Mouse (Mus musculus) hindbrain, embryonic 10.5 days (tissue): ENCODE measurements around the gene Rpl35. TPM values are rescaled to one million over a fixed set of nuclear protein-coding genes. Genes with fewer than 3 reads are reported as not detected.

ENCODE experiments used
- DNase-seq: peaks from one replicate; pipeline ENCODE4 v3.0.0-alpha.2; 2017; ENCODE audit warnings: low spot score
- H3K27ac ChIP-seq: fragments of 300-500 bp; sonication (generic); 2 replicates; pipeline ENCODE4 v1.5.1; 2016; ENCODE audit warnings: mild to moderate bottlenecking, moderate library complexity
- H3K27me3 ChIP-seq: fragments of 300-500 bp; sonication (generic); 2 replicates; pipeline ENCODE4 v1.6.1; 2016; ENCODE audit warnings: mild to moderate bottlenecking; ENCODE audit not compliant: poor library complexity, insufficient read depth, severe bottlenecking
- H3K36me3 ChIP-seq: fragments of 300-500 bp; sonication (generic); 2 replicates; pipeline ENCODE4 v1.6.1; 2016; ENCODE audit warnings: mild to moderate bottlenecking, moderate library complexity
- H3K4me1 ChIP-seq: fragments of 300-500 bp; sonication (generic); replicated peaks from 2 replicates; pipeline ENCODE4 v1.6.1; 2016; ENCODE audit warnings: mild to moderate bottlenecking
- H3K4me3 ChIP-seq: fragments of 300-500 bp; sonication (generic); 2 replicates; pipeline ENCODE4 v1.5.1; 2016; ENCODE audit warnings: mild to moderate bottlenecking, moderate library complexity
- H3K9me3 ChIP-seq: fragments of 300-500 bp; sonication (generic); 2 replicates; pipeline ENCODE4 v1.6.1; 2016; ENCODE audit warnings: mild to moderate bottlenecking, moderate library complexity
- WGBS: fragments of 180-500 bp; shearing (Covaris S2); methylation state at CpG from one replicate; pipeline ENCODE4 v1.1.7; 2016; 5-methylcytosine and 5-hydroxymethylcytosine counted together
- polyA plus RNA-seq: library from polyadenylated mRNA; unstranded; fragments of >200 nt; fragmentation: Nextera tagmentation; extraction: Ambion mirVana; gene quantifications from 2 replicates; pipeline ENCODE4 v1.2.1, GENCODE M21; 2016

Rpl35 gene
- polyA plus RNA-seq, 1 experiment from 2014 or later: 1,033 TPM

DNA sequence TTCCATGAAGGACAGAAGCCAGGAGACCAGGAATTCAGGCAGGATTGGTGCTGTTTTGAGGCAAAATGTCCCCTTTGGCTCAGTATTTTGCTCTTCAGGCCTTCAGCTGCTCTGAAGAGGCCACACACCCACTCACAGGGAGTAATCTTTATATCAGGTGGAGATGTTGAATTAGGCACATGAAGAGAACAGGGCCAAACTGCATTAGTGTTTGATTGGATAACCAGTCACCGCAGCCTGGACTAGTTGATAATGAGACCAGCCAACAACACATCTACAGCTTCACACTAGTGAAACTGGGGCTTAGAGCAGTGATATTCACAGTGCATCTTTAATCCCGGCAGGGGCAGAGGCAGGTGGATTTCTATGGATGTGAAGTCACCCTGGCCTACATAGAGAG, 16.5 kb downstream of the Rpl35 start:
- peaks cover 5% of the 10 kb centered on the region for H3K9me3 ChIP-seq
- H3K27me3 ChIP-seq: no peaks in the 10 kb centered on the region
- 95% methylated on average over 2 of the region's 2 CpGs for WGBS
- H3K4me1 ChIP-seq: no peaks in the 10 kb centered on the region
- no peaks in the 10 kb centered on the region for H3K36me3 ChIP-seq
- H3K4me3 ChIP-seq: no peak overlapping the region
- H3K27ac ChIP-seq: no peak overlapping the region
- no peak for DNase-seq

DNA sequence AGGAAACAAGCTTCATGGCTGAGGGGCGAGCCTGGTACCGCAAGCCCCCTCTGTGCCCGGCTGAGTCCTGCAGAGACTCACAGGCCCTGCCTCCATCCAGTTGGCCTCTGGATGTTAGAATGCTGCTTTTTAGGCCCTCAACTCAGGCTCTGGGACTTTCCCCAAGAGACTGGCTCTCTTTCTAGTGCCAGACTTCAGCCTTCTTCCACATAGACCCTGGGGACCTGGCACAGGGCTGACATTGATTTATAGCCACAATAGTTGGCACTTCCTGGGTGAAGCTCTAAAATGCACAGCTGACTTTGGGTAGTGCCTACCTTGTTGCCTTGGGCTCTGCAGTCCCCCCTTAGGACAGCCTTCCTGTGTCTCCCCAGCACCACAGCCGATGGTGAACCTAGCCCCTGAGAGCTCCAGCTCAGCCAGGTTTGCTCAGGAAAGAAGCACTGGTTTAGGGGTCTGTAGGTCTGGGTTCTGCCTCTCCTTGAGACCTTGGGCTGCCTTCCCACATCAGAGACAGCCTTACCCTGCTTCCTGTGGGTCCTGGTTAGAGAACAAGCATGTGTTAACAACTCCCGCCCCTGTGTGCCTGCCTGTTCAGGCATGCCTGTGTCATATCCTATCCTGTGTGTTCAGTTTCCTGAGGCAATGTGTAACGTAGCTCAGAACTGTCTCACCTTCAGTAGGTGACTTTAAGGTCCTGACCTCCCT, 17.5 kb downstream of the Rpl35 start:
- 78% methylated on average over 6 of the region's 6 CpGs for WGBS
- Histone ChIP-seq H3K36me3 (no peaks in the 10 kb centered on the region), H3K4me3 (no peak overlapping the region), H3K9me3 (peaks cover 13% of the 10 kb centered on the region), H3K27ac (no peak overlapping the region), H3K4me1 (no peaks in the 10 kb centered on the region), H3K27me3 (no peaks in the 10 kb centered on the region)
- no peak for DNase-seq

DNA sequence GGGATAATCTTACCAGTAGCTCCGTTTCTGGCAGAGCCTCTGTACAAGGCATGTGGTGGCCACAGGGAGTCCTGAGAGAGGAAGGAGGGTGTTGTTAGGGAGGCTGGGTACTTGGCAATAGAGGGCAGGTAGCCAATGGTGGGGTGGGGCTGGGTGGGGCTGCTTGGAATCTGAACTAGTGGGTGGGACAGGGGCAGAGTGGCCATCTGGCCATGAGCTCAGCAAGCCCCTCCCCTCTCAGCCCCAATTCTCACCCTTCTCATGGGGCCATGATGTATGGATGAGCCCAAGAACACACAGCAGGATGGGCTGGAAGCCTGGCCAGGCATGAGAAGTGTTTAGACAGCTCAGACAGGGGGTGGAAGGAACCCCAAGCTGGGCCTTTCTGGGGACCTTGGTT, 18.1 kb downstream of the Rpl35 start:
- DNase-seq: no peak
- 78% methylated on average over 1 of the region's 1 CpGs for WGBS
- H3K27me3 ChIP-seq: no peaks in the 10 kb centered on the region

DNA sequence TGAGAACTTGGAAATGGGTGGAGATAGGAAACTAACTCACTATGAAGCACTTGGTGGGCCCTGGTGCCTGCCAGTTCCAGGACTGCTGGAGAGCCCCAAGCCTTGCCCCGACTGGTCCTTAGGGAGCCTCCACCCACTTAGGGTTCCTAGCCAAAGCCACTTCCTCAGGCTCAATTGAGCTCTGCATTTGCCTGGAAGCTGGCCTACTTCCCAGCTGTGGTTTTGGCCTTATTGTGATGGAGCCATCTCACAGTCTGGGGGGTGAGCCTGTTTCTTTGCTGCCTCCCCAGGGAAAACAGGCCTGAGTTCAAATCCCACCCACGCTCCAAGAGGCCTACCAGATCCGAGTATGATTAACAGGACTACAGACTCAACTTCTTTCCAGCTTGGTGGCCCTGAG, 18.8 kb downstream of the Rpl35 start:
- Histone ChIP-seq H3K4me1 (no peaks in the 10 kb centered on the region), H3K9me3 (peaks cover 13% of the 10 kb centered on the region), H3K27ac (no peak overlapping the region), H3K27me3 (no peaks in the 10 kb centered on the region), H3K4me3 (no peak overlapping the region), H3K36me3 (no peaks in the 10 kb centered on the region)
- no peak for DNase-seq
- WGBS: 88% methylated on average over 3 of the region's 3 CpGs

More for the DNA sequence above, 18.1 kb downstream of the Rpl35 start:
- Histone ChIP-seq H3K36me3 (no peaks in the 10 kb centered on the region), H3K4me3 (no peak overlapping the region), H3K27ac (no peak overlapping the region), H3K4me1 (no peaks in the 10 kb centered on the region), H3K9me3 (peaks cover 13% of the 10 kb centered on the region)

DNA sequence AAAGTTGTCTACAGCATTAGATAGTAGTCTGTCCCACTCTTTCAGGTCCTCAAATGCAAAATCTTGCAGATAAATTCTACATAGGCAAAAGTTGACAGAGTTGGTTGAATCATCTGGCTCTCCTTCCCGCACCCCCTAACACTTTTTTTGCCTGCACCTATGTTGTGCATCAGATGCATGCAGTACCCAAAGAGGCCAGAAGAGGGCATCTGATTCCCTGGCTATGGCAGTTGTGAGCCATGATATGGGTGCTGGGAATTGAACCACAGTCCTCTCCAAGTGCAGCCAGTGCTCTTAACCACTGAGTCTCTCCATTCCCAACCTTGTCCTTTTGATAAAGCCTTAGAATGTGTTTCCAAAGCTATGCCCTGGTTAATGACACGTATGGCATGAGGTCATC, 22.0 kb downstream of the Rpl35 start:
- Histone ChIP-seq H3K27me3 (no peaks in the 10 kb centered on the region), H3K4me1 (no peaks in the 10 kb centered on the region), H3K9me3 (peaks cover 13% of the 10 kb centered on the region), H3K36me3 (no peaks in the 10 kb centered on the region), H3K27ac (no peak overlapping the region), H3K4me3 (no peak overlapping the region)
- WGBS: 93% methylated on average over 2 of the region's 2 CpGs
- no peak for DNase-seq

DNA sequence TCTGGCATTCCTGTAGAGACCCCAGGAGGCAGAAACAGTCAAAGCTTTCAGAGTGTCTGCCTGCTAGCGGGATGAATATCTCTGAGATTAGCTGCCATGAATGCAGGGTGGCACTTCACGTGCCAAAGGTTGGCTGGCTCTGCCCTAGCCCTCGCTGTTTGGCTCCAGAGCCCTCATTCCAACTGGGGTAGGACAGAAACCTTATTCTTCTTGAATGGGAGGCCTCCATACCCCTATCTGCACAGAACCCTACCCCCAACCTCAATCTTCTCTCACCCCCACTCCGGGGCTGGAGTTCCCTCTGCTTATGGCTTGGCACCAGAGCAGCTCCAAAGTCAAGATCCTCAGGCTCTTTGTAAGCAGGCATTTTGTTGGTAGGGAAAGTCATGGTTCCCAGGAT, 27.6 kb downstream of the Rpl35 start:
- Histone ChIP-seq H3K27me3 (no peaks in the 10 kb centered on the region), H3K4me3 (no peak overlapping the region), H3K36me3 (no peaks in the 10 kb centered on the region), H3K9me3 (no peaks in the 10 kb centered on the region), H3K4me1 (peaks cover 14% of the 10 kb centered on the region), H3K27ac (peak overlapping the region; percentile 12; the same call in 1 of the 2 replicates)
- 64% methylated on average over 4 of the region's 4 CpGs for WGBS
- no peak for DNase-seq

DNA sequence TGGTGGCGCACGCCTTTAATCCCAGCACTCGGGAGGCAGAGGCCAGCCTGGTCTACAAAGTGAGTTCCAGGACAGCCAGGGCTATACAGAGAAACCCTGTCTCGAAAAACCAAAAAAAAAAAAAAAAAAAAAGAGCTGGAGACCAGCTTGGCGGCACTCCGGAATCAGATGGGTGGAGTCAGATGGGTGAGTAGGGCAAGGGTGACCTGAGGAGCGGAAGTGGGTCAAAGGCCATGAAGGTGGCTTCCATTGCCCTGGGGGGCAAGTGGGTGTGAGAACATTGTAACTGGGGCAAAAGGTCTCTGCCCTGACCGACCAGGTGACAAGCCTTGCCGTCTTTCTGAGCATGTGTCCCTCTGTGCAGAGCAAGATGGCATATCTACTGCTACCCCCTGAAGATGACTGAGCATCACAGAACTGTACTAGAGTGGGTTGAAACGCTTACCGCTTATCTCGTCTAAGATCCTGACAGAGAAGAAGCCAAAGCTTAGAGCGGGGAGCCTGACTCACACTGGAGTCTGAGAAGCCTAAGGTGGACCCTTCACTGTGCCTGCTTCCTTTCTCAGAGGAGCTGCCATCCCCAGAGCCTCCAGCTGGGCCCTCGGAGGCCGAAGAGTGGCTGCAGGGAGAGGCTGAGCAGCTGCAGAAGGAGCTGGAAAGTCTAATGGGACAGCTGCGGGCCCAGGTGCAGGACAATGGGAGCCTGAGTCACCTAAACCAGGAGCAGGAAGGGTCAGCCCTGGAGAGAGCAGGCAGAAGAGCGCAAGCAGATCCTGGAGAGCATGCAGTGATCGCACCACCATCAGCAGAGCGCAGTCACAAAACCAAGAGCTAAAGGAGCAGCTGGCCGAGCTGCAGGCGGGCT, 29.3 kb downstream of the Rpl35 start:
- no peaks in the 10 kb centered on the region for H3K27me3 ChIP-seq
- H3K4me3 ChIP-seq: no peak overlapping the region
- peaks cover 14% of the 10 kb centered on the region for H3K4me1 ChIP-seq
- 84% methylated on average over 21 of the region's 21 CpGs for WGBS
- H3K9me3 ChIP-seq: no peaks in the 10 kb centered on the region
- H3K36me3 ChIP-seq: no peaks in the 10 kb centered on the region
- DNase-seq: no peak
- peak overlapping the region; percentile 30 for H3K27ac ChIP-seq

DNA sequence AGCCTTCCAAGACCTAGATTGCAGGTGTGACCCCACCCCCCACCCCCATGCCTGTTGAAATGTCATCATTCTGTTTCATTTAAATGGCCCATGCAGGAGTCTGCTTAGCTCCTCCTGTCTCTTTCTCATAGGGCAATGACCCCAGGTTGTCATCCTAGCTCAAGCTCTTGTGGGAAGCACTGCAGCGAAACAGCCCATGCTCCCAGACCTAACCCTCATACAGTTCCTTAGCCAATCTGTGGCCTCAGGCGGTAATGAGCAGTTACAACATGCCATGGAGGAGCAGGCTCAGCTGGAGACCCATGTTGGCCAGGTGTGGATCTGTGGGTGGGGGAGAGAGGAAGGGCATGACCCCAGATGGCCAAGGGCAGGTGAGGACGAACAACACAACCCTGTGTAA, 30.2 kb downstream of the Rpl35 start:
- no peaks in the 10 kb centered on the region for H3K9me3 ChIP-seq
- no peaks in the 10 kb centered on the region for H3K27me3 ChIP-seq
- H3K4me3 ChIP-seq: no peak overlapping the region
- no peaks in the 10 kb centered on the region for H3K36me3 ChIP-seq
- no peak for DNase-seq
- peaks cover 14% of the 10 kb centered on the region for H3K4me1 ChIP-seq
- no peak overlapping the region for H3K27ac ChIP-seq
- 90% methylated on average over 3 of the region's 3 CpGs for WGBS

DNA sequence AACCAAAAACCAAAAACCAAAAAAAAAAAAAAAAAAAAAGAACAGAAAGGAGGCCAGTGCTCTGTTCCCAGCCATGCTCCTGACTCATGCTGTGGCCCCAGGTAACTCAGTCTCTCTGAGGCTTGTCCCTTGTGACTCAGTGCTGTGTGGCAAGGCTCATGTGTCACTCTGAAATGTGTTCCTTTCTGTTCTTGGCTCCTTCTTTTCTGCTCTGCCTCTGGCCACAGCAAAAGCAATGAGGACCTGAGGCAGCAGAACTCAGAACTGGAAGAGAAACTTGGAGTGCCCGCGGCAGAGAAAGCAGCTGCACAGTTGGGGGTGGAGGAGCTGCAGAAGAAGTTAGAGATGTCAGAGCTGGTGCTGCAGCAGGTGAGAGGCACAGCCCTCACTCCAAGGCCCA, 31.3 kb downstream of the Rpl35 start:
- WGBS: 29% methylated on average over 2 of the region's 2 CpGs
- no peaks in the 10 kb centered on the region for H3K36me3 ChIP-seq
- H3K27me3 ChIP-seq: no peaks in the 10 kb centered on the region
- no peak overlapping the region for H3K27ac ChIP-seq
- no peak overlapping the region for H3K4me3 ChIP-seq
- no peaks in the 10 kb centered on the region for H3K9me3 ChIP-seq
- DNase-seq: no peak
- H3K4me1 ChIP-seq: peaks cover 14% of the 10 kb centered on the region

DNA sequence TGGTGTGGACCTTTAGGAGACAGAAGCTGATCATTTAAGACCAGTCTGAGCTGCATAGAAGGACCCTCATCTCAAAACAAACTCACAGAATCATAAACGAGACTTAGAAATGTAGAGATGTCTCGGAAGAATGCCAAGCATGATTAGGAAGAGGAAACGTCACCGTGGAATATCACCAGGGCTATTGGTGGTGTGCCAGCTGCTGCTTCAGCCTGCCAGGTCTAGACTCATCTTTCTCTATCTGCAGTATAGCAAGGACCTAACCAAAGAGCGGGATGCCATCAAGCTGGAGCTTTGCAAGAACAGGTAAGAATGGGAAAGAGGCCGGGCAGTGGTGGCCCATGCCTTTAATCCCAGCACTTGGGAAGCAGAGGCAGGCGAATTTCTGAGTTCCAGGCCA, 31.7 kb downstream of the Rpl35 start:
- Histone ChIP-seq H3K4me1 (peaks cover 14% of the 10 kb centered on the region), H3K4me3 (no peak overlapping the region), H3K27ac (no peak overlapping the region), H3K9me3 (no peaks in the 10 kb centered on the region), H3K27me3 (no peaks in the 10 kb centered on the region), H3K36me3 (no peaks in the 10 kb centered on the region)
- DNase-seq: no peak
- WGBS: 85% methylated on average over 7 of the region's 7 CpGs

DNA sequence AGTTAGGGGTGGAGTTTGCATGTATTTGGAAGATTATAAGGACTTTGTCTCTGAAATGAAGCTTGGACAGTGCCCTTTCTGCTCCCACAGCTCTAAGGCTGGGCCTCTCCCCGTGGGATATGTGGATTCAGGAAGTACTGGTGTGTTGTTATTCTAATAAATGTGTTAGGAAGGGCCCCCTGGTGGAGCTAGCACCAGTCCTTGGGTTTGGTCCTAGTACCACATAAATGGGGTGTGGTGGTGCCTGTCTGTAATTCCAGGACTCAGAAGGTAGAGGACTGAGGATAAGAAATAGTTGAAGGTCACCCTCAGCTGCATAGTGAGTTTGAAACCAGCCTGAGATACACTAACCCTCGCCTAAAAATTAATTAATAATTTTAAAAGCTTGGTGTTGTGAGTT, 32.2 kb downstream of the Rpl35 start:
- Histone ChIP-seq H3K27ac (no peak overlapping the region), H3K4me1 (peaks cover 14% of the 10 kb centered on the region), H3K36me3 (no peaks in the 10 kb centered on the region), H3K27me3 (no peaks in the 10 kb centered on the region), H3K4me3 (no peak overlapping the region), H3K9me3 (no peaks in the 10 kb centered on the region)
- no peak for DNase-seq
- 45% methylated on average over 2 of the region's 2 CpGs for WGBS

DNA sequence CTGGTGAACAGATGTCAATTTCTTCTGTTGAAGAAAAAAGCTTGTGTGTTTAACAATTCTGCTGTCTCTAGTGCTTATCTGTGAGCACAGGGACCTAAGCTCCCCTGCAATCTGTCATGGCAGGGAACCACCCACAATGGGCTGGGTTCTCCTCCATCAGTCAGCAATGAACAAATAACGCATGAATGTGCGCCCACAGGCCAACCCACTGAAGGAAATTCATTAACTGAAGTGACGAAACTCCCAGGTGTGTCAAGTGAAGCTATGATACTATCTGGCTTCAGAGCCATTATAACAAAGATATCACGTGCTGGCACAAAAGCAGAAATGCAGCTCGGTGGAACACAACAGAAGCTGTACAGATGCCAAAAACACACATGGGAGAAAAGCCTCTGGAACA, 35.4 kb downstream of the Rpl35 start:
- H3K36me3 ChIP-seq: no peaks in the 10 kb centered on the region
- DNase-seq: no peak
- H3K27me3 ChIP-seq: no peaks in the 10 kb centered on the region
- no peak overlapping the region for H3K27ac ChIP-seq
- no peaks in the 10 kb centered on the region for H3K4me1 ChIP-seq
- H3K9me3 ChIP-seq: no peaks in the 10 kb centered on the region
- 89% methylated on average over 5 of the region's 5 CpGs for WGBS
- no peak overlapping the region for H3K4me3 ChIP-seq

DNA sequence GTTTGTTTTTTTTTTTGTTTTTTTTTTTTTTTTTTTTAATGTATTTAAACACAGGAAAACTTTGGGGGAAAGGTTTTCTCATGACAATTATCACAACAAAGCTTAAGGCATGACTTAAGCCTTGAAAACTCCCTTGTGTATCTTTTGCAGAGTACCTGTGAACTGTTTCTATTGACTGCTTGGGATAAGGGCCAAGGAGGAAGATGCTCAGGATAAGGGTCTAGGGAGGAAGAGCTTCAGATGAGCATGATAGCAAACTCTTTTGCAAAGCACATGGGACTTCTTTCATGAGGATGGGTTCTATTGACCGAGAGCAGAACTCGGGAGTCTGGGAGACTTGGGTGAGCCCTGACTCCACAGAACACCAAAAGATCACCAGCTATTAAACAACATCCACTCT, 35.8 kb downstream of the Rpl35 start:
- no peaks in the 10 kb centered on the region for H3K27me3 ChIP-seq
- 93% methylated on average over 2 of the region's 2 CpGs for WGBS
- no peaks in the 10 kb centered on the region for H3K36me3 ChIP-seq
- DNase-seq: no peak
- no peaks in the 10 kb centered on the region for H3K9me3 ChIP-seq
- no peaks in the 10 kb centered on the region for H3K4me1 ChIP-seq
- H3K4me3 ChIP-seq: no peak overlapping the region
- H3K27ac ChIP-seq: no peak overlapping the region
